Mouse (Mus musculus): Measurements from ENCODE around the gene Fam53b. TPM values are rescaled to one million over a fixed set of nuclear protein-coding genes. Genes with fewer than 3 reads are reported as not detected.

Gene Fam53b
- polyA plus RNA-seq, 1 experiment: 22.1 TPM

GRCm38 (mm10) chr7:132715259-132715658 is 98.4 kb downstream of the Fam53b start:
- peaks cover 80% of the 10 kb centered on the region for H3K36me3 ChIP-seq (replicated peaks; ENCODE audit: low read length)
- no peaks in the 10 kb centered on the region for H3K27me3 ChIP-seq (replicated peaks)
- H3K9me3 ChIP-seq: no peaks in the 10 kb centered on the region
- peaks cover 98% of the 10 kb centered on the region for H3K4me1 ChIP-seq
- H3K4me3 ChIP-seq (replicated peaks): peak overlapping the region; percentile 62
- TF ChIP-seq GATA1 (IDR thresholded peaks at IDR 0.05; ENCODE audit: borderline replicate concordance, low read length) (no peak), FLI1 (IDR thresholded peaks at IDR 0.05; ENCODE audit: low read length) (no peak)

- TF ChIP-seq GATA1 (IDR thresholded peaks at IDR 0.05; ENCODE audit: borderline replicate concordance, low read length) (no peak), FLI1 (IDR thresholded peaks at IDR 0.05; ENCODE audit: low read length) (no peak)
- Histone ChIP-seq H3K36me3 (replicated peaks; ENCODE audit: low read length) (peaks cover 87% of the 10 kb centered on the region), H3K4me3 (replicated peaks) (peak overlapping the region; percentile 85), H3K9me3 (no peaks in the 10 kb centered on the region), H3K27me3 (replicated peaks) (no peaks in the 10 kb centered on the region), H3K4me1 (peaks cover 98% of the 10 kb centered on the region)
These were observed 99.3 kb downstream of the Fam53b start for GRCm38 (mm10) chr7:132714236-132714923.

- H3K27me3 ChIP-seq (replicated peaks): no peaks in the 10 kb centered on the region
- peak overlapping the region; percentile 85 for H3K4me3 ChIP-seq (replicated peaks)
- peaks cover 85% of the 10 kb centered on the region for H3K36me3 ChIP-seq (replicated peaks; ENCODE audit: low read length)
- no peaks in the 10 kb centered on the region for H3K9me3 ChIP-seq
- H3K4me1 ChIP-seq: peaks cover 98% of the 10 kb centered on the region
- no peak for TF ChIP-seq FLI1 (IDR thresholded peaks at IDR 0.05; ENCODE audit: low read length)
These were observed 100.1 kb downstream of the Fam53b start for GRCm38 (mm10) chr7:132713483-132714126.

GRCm38 (mm10) chr7:132712956-132713355 is 100.7 kb downstream of the Fam53b start:
- TF ChIP-seq FLI1 (IDR thresholded peaks at IDR 0.05; ENCODE audit: low read length) (no peak), GATA1 (IDR thresholded peaks at IDR 0.05; ENCODE audit: borderline replicate concordance, low read length) (no peak)
- no peaks in the 10 kb centered on the region for H3K9me3 ChIP-seq
- no peaks in the 10 kb centered on the region for H3K27me3 ChIP-seq (replicated peaks)
- H3K36me3 ChIP-seq (replicated peaks; ENCODE audit: low read length): peaks cover 81% of the 10 kb centered on the region
- H3K4me3 ChIP-seq (replicated peaks): peak overlapping the region; percentile 51
- H3K4me1 ChIP-seq: peaks cover 98% of the 10 kb centered on the region

GRCm38 (mm10) chr7:132712044-132712708 is 101.5 kb downstream of the Fam53b start:
- Histone ChIP-seq H3K27me3 (replicated peaks) (no peaks in the 10 kb centered on the region), H3K36me3 (replicated peaks; ENCODE audit: low read length) (peaks cover 78% of the 10 kb centered on the region), H3K4me1 (peaks cover 97% of the 10 kb centered on the region), H3K9me3 (no peaks in the 10 kb centered on the region), H3K4me3 (replicated peaks) (peak overlapping the region; percentile 62)
- TF ChIP-seq GATA1 (IDR thresholded peaks at IDR 0.05; ENCODE audit: borderline replicate concordance, low read length) (no peak), FLI1 (IDR thresholded peaks at IDR 0.05; ENCODE audit: low read length) (no peak)

- no peaks in the 10 kb centered on the region for H3K27me3 ChIP-seq (replicated peaks)
- peaks cover 80% of the 10 kb centered on the region for H3K36me3 ChIP-seq (replicated peaks; ENCODE audit: low read length)
- no peak for TF ChIP-seq FLI1 (IDR thresholded peaks at IDR 0.05; ENCODE audit: low read length)
- TF ChIP-seq GATA1 (IDR thresholded peaks at IDR 0.05; ENCODE audit: borderline replicate concordance, low read length): no peak
- peaks cover 98% of the 10 kb centered on the region for H3K4me1 ChIP-seq
- H3K9me3 ChIP-seq: no peaks in the 10 kb centered on the region
- H3K4me3 ChIP-seq (replicated peaks): no peak overlapping the region
These were observed 102.1 kb downstream of the Fam53b start for GRCm38 (mm10) chr7:132711579-132711978.

GRCm38 (mm10) chr7:132705130-132705529 is 108.6 kb downstream of the Fam53b start:
- H3K9me3 ChIP-seq: 0 out of 2 replicates have a peak, but pooled peaks cover 4% of the 10 kb centered on the region
- peaks cover 51% of the 10 kb centered on the region for H3K36me3 ChIP-seq (replicated peaks; ENCODE audit: low read length)
- TF ChIP-seq GATA1 (IDR thresholded peaks at IDR 0.05; ENCODE audit: borderline replicate concordance, low read length) (no peak), FLI1 (IDR thresholded peaks at IDR 0.05; ENCODE audit: low read length) (no peak)
- H3K27me3 ChIP-seq (replicated peaks): no peaks in the 10 kb centered on the region
- no peak overlapping the region for H3K4me3 ChIP-seq (replicated peaks)
- H3K4me1 ChIP-seq: peaks cover 95% of the 10 kb centered on the region

- peaks cover 43% of the 10 kb centered on the region for H3K36me3 ChIP-seq (replicated peaks; ENCODE audit: low read length)
- 0 out of 2 replicates have a peak, but pooled peaks cover 4% of the 10 kb centered on the region for H3K9me3 ChIP-seq
- no peak overlapping the region for H3K4me3 ChIP-seq (replicated peaks)
- H3K4me1 ChIP-seq: peaks cover 95% of the 10 kb centered on the region
- TF ChIP-seq GATA1 (IDR thresholded peaks at IDR 0.05; ENCODE audit: borderline replicate concordance, low read length) (no peak), FLI1 (IDR thresholded peaks at IDR 0.05; ENCODE audit: low read length) (no peak)
- no peaks in the 10 kb centered on the region for H3K27me3 ChIP-seq (replicated peaks)
These were observed 109.3 kb downstream of the Fam53b start for GRCm38 (mm10) chr7:132704310-132704875.

GRCm38 (mm10) chr7:132703515-132704309 is 110.0 kb downstream of the Fam53b start:
- H3K9me3 ChIP-seq: 0 out of 2 replicates have a peak, but pooled peaks cover 4% of the 10 kb centered on the region
- peaks cover 41% of the 10 kb centered on the region for H3K36me3 ChIP-seq (replicated peaks; ENCODE audit: low read length)
- H3K4me3 ChIP-seq (replicated peaks): no peak overlapping the region
- TF ChIP-seq GATA1 (IDR thresholded peaks at IDR 0.05; ENCODE audit: borderline replicate concordance, low read length) (no peak), FLI1 (IDR thresholded peaks at IDR 0.05; ENCODE audit: low read length) (no peak)
- peaks cover 95% of the 10 kb centered on the region for H3K4me1 ChIP-seq
- no peaks in the 10 kb centered on the region for H3K27me3 ChIP-seq (replicated peaks)

Measured in megakaryocyte, embryonic 14.5 days (primary cell).